Mouse (Mus musculus): ENCODE measurements around the gene Tmprss5. TPM values are rescaled to one million over a fixed set of nuclear protein-coding genes. Genes with fewer than 3 reads are reported as not detected.

The Tmprss5 gene
- total RNA-seq (2021), result under 1 TPM in 1 of 2 experiments, not detected in 1; 0.33 TPM
- long read RNA-seq, experiment 1, result 0 reads
- long read RNA-seq, experiment 2, result 0 reads

- Histone ChIP-seq H3K4me3 (no peak within 1 kb of the TSS), H3K27ac (no peak within 1 kb of the TSS)
- intact Hi-C loops (cut with DNase I), result loop anchor here (1.0 kb wide), 1 partner anchor 406 kb away; no protein-coding TSS in a partner anchor
- DNase-seq, result no peak
- TF ChIP-seq CTCF (IDR thresholded peaks at IDR 0.05), result no peak
These were observed at the start of gene Tmprss5 for GRCm38 (mm10) chr9:49081107-49081506. Tmprss5 (plus strand) TSS chr9:49081260.

- no peak overlapping the region for H3K4me3 ChIP-seq
- no peak overlapping the region for H3K27ac ChIP-seq
- DNase-seq, result peak; percentile 64
- TF ChIP-seq CTCF (IDR thresholded peaks at IDR 0.05), result no peak
- intact Hi-C loops (cut with DNase I), result no loop called here
These were observed 46.3 kb upstream of the Tmprss5 start for GRCm38 (mm10) chr9:49034764-49035163.

DNA sequence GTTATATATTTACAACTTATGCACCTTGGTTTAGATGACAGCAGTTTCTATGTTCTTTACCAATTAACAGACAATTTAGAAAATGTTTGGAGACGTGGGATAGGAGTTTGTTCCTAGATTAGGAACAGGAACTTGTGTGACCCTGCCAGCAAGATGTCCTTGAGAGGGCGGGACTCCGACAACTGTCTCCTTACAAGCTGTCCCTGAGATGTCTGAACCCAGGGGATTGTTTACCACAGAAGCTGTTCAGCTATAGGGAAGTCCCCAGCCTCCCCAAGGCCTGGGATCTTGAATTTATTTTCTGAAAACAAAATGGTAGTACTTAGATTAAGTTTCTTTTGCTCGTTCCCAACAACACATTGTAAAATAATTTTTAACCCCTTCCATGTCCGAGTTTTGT is 30.2 kb upstream of the Tmprss5 start:
- DNase-seq, result no peak
- intact Hi-C loops (cut with DNase I), result loop anchor here (5.0 to 10.0 kb wide), 3 partner anchors 49 to 556 kb away; partner anchors contain the start of genes Gm5617 and Rbm7
- no peak for TF ChIP-seq CTCF (IDR thresholded peaks at IDR 0.05)
- Histone ChIP-seq H3K27ac (no peak overlapping the region), H3K4me3 (no peak overlapping the region)

DNA sequence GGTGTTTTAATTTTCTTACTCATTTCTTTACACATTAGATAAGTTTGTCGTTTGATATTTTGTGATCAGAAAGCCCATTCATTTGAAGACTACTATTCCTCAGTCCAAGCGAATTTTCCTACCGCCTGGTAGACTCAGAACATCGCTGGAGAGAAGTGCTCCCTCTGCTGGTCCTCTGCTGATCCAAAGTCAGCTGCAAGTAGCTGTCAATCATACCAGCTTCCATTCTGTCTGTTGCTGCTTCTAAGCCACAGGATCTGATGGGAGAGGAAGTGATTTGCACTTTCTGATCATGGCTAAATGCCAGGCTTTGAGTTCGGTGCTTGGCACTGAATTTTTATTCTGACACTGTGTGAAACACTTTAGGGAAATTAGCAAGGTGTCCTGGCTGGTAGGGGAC is 29.7 kb upstream of the Tmprss5 start:
- DNase-seq, result peak; percentile 73
- peak; percentile 89 for TF ChIP-seq CTCF (IDR thresholded peaks at IDR 0.05)
- intact Hi-C loops (cut with DNase I), result loop anchor here (5.0 to 10.0 kb wide), 3 partner anchors 49 to 557 kb away; partner anchors contain the start of genes Gm5617 and Rbm7

DNA sequence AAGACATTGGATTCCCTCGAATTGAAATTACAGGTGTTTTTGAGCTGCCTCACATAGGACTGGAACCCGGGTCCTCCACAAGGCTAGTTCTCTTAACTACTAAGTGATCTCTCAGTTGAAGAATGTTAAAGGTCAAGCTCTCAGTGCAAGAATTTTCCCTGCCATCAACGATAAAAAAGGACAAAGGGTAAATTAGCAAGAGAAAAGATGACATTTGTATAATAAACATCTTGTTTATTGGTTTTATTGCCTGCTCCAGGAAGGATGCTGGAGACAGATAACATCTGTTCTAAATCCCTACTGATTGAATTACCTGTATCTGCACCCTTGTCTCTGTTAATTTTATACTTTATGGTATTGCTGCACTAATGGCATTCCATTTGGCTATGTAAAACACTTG is 27.0 kb upstream of the Tmprss5 start:
- TF ChIP-seq CTCF (IDR thresholded peaks at IDR 0.05), result no peak
- DNase-seq, result no peak
- Histone ChIP-seq H3K4me3 (no peak overlapping the region), H3K27ac (no peak overlapping the region)
- intact Hi-C loops (cut with DNase I), result loop anchor here (5.0 to 10.0 kb wide), 3 partner anchors 52 to 559 kb away; partner anchors contain the start of genes Gm5617 and Rbm7

More for the DNA sequence above, 29.7 kb upstream of the Tmprss5 start:
- Histone ChIP-seq H3K27ac (no peak overlapping the region), H3K4me3 (no peak overlapping the region)

DNA sequence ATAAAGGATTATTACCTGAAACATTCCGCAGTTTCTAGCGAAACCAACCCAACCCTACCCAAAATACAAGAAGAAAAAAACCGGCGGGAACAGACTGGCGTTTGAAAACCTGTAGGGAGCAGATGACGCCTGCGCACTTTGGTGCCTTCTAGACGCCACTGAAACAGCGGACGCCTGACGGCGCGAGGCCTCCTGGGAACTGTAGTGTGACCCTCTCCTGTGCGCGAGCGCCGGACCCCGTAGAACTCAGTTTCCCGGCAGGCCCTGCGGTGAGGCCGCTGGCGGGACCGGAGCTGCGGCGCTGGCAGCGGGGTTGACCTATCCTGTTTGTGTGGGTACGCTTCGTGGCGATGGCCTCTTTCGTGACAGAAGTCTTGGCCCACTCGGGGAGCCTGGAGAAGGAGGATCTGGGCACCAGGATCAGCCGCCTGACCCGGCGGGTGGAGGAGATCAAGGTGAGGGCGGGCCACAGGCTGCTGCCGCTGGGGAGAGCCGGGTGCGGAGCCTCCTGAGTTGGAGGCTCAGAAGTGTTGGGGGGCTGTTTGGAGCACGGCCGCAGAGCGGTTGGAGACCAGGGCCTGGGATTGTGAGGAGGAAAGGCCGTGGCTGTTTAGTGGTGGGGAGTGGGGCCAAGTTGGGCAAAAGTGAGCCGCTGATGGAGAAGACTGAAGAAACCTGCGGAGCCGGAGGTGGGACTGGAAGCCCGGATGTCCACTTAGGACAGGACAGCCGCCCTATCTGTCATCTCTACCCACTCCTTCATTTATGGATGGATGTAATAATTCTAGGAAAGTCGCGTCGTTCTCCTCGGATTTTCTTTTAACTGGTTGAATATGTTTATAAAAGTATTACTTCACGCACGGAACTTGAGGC is 25.5 kb upstream of the Tmprss5 start, which contains the start of gene Zw10:
TSS of gene Zw10 (plus strand) at position 281 of the 873 bp plus-strand sequence.
- peak within 1 kb of the TSS; percentile 88 for H3K4me3 ChIP-seq
- no peak for TF ChIP-seq CTCF (IDR thresholded peaks at IDR 0.05)
- DNase-seq, result peak; percentile 97
- intact Hi-C loops (cut with DNase I), result loop anchor here (10.0 kb wide), 1 partner anchor 561 kb away; the partner anchor contains the start of genes Gm5617 and Rbm7
- peak within 1 kb of the TSS; percentile 92 for H3K27ac ChIP-seq

- intact Hi-C loops (cut with DNase I), result no loop called here
- peak; percentile 26 for DNase-seq
- TF ChIP-seq CTCF (IDR thresholded peaks at IDR 0.05), result no peak
- Histone ChIP-seq H3K27ac (peak overlapping the region; percentile 28; the same call in 1 of the 2 replicates), H3K4me3 (no peak overlapping the region)
These were observed 4.2 kb upstream of the Tmprss5 start for GRCm38 (mm10) chr9:49076847-49077246.

GRCm38 (mm10) chr9:49081561-49081960 is 501 bp downstream of the Tmprss5 start:
- TF ChIP-seq CTCF (IDR thresholded peaks at IDR 0.05), result peak; percentile 88
- H3K4me3 ChIP-seq, result no peak overlapping the region
- intact Hi-C loops (cut with DNase I), result loop anchor here (1.0 kb wide), 1 partner anchor 406 kb away; no protein-coding TSS in a partner anchor
- peak; percentile 81 for DNase-seq
- no peak overlapping the region for H3K27ac ChIP-seq

GRCm38 (mm10) chr9:49087317-49087716 is 6.3 kb downstream of the Tmprss5 start:
- Histone ChIP-seq H3K4me3 (no peak overlapping the region), H3K27ac (no peak overlapping the region)
- intact Hi-C loops (cut with DNase I), result no loop called here
- DNase-seq, result no peak
- TF ChIP-seq CTCF (IDR thresholded peaks at IDR 0.05), result no peak

GRCm38 (mm10) chr9:49098871-49099270 is 17.8 kb downstream of the Tmprss5 start:
- intact Hi-C loops (cut with DNase I), result no loop called here
- no peak for DNase-seq
- H3K4me3 ChIP-seq, result no peak overlapping the region

GRCm38 (mm10) chr9:49102328-49102727 is 21.3 kb downstream of the Tmprss5 start:
- TF ChIP-seq CTCF (IDR thresholded peaks at IDR 0.05), result no peak
- intact Hi-C loops (cut with DNase I), result no loop called here
- no peak overlapping the region for H3K27ac ChIP-seq

More at GRCm38 (mm10) chr9:49098871-49099270, 17.8 kb downstream of the Tmprss5 start:
- H3K27ac ChIP-seq, result no peak overlapping the region
- no peak for TF ChIP-seq CTCF (IDR thresholded peaks at IDR 0.05)

DNA sequence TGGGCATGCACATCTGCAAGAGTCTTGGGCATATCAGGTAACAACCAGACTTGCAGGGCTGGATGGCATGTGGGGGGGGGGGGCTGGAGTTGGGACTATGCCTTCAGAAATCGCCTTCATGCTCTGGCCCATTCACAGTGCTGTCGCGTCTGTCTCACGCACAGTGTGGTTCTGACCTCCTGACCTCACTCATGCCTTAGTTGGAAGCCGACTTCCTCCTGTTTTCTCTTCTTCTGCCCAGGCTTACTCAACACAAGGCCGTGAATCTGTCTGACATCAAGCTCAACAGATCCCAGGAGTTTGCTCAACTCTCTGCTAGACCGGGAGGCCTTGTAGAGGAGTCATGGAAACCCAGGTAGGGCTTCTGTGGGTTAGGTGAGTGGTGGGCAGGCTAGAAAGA is 28.0 kb downstream of the Tmprss5 start:
- intact Hi-C loops (cut with DNase I), result no loop called here
- DNase-seq, result no peak
- Histone ChIP-seq H3K27ac (no peak overlapping the region), H3K4me3 (no peak overlapping the region)
- TF ChIP-seq CTCF (IDR thresholded peaks at IDR 0.05), result no peak

More at GRCm38 (mm10) chr9:49102328-49102727, 21.3 kb downstream of the Tmprss5 start:
- DNase-seq, result no peak
- no peak overlapping the region for H3K4me3 ChIP-seq

Data from gastrocnemius, adult 2 months (tissue).